Mouse (Mus musculus) forebrain, embryonic 13.5 days (tissue): Measurements from ENCODE around the gene Cd5. TPM values are rescaled to one million over a fixed set of nuclear protein-coding genes. Genes with fewer than 3 reads are reported as not detected.

Experiments used
- ATAC-seq: fragments of 200-750 bp; cut with Nextera tagmentation; 2 replicates; pipeline ENCODE4 v1.8.0; 2017
- H3K27ac ChIP-seq: fragments of 300-500 bp; sonication (generic); 2 replicates; pipeline ENCODE4 v1.5.1; 2015; ENCODE audit warnings: inconsistent platforms, mild to moderate bottlenecking, moderate library complexity
- H3K27me3 ChIP-seq: fragments of 300-500 bp; sonication (generic); 2 replicates; pipeline ENCODE4 v1.6.1; 2015; ENCODE audit warnings: mild to moderate bottlenecking, inconsistent platforms
- H3K36me3 ChIP-seq: fragments of 300-500 bp; sonication (generic); 2 replicates; pipeline ENCODE4 v1.6.1; 2015; ENCODE audit warnings: mild to moderate bottlenecking, inconsistent platforms; ENCODE audit not compliant: poor library complexity, severe bottlenecking
- H3K4me1 ChIP-seq: fragments of 300-500 bp; sonication (generic); 2 replicates; pipeline ENCODE4 v1.6.1; 2015; ENCODE audit warnings: inconsistent platforms
- H3K4me2 ChIP-seq: fragments of 300-500 bp; sonication (generic); 2 replicates; pipeline ENCODE4 v1.6.1; 2015; ENCODE audit warnings: inconsistent platforms, mild to moderate bottlenecking, moderate library complexity
- H3K4me3 ChIP-seq: fragments of 300-500 bp; sonication (generic); 2 replicates; pipeline ENCODE4 v1.5.1; 2015; ENCODE audit warnings: mild to moderate bottlenecking, inconsistent platforms
- H3K9ac ChIP-seq: fragments of 300-500 bp; sonication (generic); 2 replicates; pipeline ENCODE4 v1.6.1; 2015; ENCODE audit warnings: mild to moderate bottlenecking, inconsistent platforms
- H3K9me3 ChIP-seq: fragments of 300-500 bp; sonication (generic); replicated peaks from 2 replicates; pipeline ENCODE4 v1.6.1; 2016; ENCODE audit warnings: inconsistent platforms
- WGBS: fragments of 180-500 bp; shearing (Covaris S2); methylation state at CpG from one replicate; pipeline ENCODE4 v1.1.7; 2015; 5-methylcytosine and 5-hydroxymethylcytosine counted together
- polyA plus RNA-seq: library from polyadenylated mRNA; unstranded; fragments of >200 nt; fragmentation: Nextera tagmentation; extraction: Ambion mirVana; gene quantifications from 2 replicates; pipeline ENCODE4 v1.2.1, GENCODE M21; 2015

The Cd5 gene
- polyA plus RNA-seq, 1 experiment from 2014 or later: not detected

DNA sequence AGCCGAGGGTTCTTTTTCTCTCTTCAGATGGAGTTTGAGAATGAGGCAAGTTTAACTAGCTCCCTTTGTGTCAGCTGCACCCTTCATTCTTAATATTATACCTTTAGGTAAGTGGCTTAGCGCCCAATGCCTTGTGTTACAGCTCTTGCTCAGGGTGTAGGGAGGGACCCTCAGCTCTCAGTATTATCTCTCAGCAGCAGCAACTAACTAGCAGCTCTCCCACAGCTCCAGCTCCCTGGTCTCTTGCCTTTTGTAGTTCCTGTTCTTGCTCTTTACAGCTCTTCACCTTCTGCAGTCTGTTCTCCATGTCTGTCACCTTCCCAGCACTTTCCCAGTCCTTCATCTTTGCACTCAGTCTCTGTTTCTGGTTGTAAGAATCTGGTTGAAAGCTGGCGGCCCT is 47.1 kb downstream of the Cd5 start:
- Histone ChIP-seq H3K36me3 (no peaks in the 10 kb centered on the region), H3K27me3 (no peaks in the 10 kb centered on the region), H3K4me1 (peaks cover 52% of the 10 kb centered on the region), H3K4me2 (no peak overlapping the region), H3K4me3 (no peak overlapping the region), H3K27ac (no peak overlapping the region; the same call in 1 of the 2 replicates), H3K9me3 (no peaks in the 10 kb centered on the region), H3K9ac (peak overlapping the region; percentile 21; the same call in 1 of the 2 replicates)
- no peak for ATAC-seq
- WGBS: 78% methylated on average over 3 of the region's 3 CpGs

DNA sequence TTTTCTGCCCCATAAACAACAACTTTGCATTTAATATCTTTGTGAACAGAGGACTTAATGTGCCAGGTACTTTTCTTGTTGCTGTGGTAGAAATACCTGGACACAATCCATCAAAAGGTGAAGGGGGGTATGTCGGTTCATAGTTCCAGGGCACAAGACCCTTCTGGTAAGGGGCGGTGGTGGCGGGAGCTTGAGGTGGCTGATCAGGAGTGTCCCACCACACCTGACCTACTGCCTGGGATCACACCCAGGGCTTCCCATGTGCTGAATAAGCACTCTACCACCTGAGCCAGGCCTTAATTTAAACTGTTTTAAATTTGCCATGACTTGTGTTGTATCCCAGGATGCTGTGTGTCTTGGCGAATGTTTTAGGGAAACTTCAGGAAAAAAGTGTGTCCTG is 47.7 kb downstream of the Cd5 start:
- WGBS: 90% methylated on average over 4 of the region's 4 CpGs
- no peak overlapping the region for H3K4me3 ChIP-seq

DNA sequence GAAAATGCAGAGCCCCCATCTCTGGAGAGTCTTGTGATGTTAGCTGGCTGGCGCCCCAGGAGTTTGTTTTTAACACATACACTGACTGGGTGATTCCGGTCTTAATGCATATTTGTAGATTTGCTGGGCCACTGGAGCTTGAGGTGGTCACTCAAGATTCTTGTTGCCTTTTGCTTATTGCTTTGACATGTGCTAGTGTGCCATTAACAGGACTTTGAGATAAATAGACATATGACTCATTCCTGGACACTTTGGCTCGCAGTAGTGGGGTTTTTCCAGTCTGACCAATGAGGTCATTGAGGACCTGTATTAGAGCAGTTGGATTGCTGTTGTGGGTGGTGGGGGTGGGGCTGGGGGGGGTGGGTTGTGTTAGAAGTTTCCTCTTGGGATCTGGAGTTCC is 48.5 kb downstream of the Cd5 start:
- no peaks in the 10 kb centered on the region for H3K27me3 ChIP-seq
- peaks cover 40% of the 10 kb centered on the region for H3K4me1 ChIP-seq
- H3K4me3 ChIP-seq: peak overlapping the region; percentile 76; the same call in 1 of the 2 replicates
- H3K9ac ChIP-seq: peak overlapping the region; percentile 86
- no peak overlapping the region for H3K27ac ChIP-seq
- ATAC-seq: no peak
- no peaks in the 10 kb centered on the region for H3K9me3 ChIP-seq
- 86% methylated on average over 3 of the region's 3 CpGs for WGBS
- peak overlapping the region; percentile 84 for H3K4me2 ChIP-seq
- H3K36me3 ChIP-seq: no peaks in the 10 kb centered on the region

More for the DNA sequence above, 47.7 kb downstream of the Cd5 start:
- H3K36me3 ChIP-seq: no peaks in the 10 kb centered on the region
- no peaks in the 10 kb centered on the region for H3K9me3 ChIP-seq
- H3K4me2 ChIP-seq: no peak overlapping the region
- H3K27me3 ChIP-seq: no peaks in the 10 kb centered on the region
- ATAC-seq: no peak
- H3K4me1 ChIP-seq: peaks cover 48% of the 10 kb centered on the region
- H3K9ac ChIP-seq: peak overlapping the region; percentile 21; the same call in 1 of the 2 replicates
- H3K27ac ChIP-seq: no peak overlapping the region

DNA sequence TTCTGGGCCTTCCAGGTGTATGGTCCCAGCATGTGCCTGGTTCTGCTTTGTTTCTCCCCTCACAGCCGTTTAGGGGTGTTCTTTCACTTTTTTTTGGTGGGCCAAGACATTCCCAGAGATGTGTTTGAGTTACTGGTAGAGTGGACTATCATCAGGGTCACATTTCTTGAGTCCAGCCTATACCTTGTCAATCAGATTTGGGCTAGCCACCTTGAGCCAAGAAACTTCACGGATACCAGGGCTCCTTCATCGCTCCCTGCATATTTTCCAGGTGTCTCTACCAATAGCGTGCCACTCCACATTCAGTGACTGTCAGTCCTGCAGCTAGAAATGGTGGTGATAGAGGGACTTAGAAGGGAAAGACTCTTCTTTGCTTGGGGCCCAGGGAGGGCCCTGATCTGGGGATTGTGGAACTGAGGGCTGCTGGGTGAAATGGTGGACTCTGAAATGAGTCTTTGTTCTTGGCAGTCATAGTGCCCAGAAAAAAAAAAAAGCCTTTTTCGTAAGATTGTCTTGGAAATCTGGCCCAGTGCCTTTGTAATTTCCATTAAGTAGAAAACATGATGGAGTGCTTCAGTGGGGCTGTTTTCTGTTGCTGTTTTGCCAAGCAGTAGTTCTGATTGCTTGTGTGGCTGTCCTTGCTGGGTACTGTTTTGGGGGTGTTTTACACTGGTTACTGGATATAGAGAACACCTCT is 49.2 kb downstream of the Cd5 start:
- ATAC-seq: peak; percentile 0; the same call in 1 of the 2 replicates

DNA sequence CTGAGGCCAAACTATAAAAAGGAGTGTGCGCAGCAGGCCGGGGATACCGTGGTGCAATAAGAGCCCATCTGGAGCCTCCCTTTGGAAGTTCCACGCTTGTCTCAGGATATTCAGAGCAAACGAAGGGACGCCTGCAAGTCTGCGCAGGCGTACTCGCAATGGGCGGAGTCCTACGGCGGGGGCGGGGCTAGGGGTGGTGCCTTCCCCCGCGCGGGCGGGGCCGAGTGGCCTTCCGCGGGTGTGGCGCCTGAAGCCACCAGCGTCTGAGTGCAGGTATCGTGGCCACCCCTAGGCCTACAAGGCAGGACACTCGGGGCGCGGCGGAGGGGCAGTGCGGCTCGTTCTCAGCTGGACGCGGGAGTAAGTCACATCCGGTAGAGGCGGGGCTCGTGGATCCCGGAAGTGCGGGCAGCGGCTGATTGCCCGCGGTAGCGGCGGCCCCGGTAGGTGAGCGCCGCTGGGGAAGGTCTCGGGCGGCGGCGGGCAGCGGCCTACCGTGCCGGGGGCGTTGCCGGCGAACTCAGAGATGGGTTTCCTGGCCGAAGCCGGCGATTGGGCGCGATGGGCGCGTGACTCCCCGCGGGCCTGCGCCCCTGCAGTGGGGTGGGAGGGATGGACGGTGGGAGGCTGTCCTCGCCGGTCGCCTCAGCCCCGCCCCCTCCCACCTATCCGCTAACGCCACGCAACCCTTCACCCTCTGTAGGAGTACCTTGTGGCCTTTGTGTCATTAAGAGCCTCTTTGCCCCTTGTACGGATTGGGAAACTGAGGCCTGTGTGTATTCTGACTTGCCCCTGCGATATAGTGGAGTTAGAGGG is 50.1 kb downstream of the Cd5 start, which contains the start of gene Vps37c:
Vps37c (plus strand) TSS at position 199 of the 816 bp plus-strand sequence.
- Histone ChIP-seq H3K9me3 (no peaks in the 10 kb centered on the region), H3K4me2 (peak within 1 kb of the TSS; percentile 84), H3K4me3 (peak within 1 kb of the TSS; percentile 76), H3K36me3 (no peaks in the 10 kb centered on the region), H3K27me3 (no peaks in the 10 kb centered on the region), H3K9ac (peak within 1 kb of the TSS; percentile 86), H3K27ac (peak within 1 kb of the TSS; percentile 95), H3K4me1 (peaks cover 37% of the 10 kb centered on the region)
- ATAC-seq: peak; percentile 93
- under 1% methylated on average over 69 of the region's 74 CpGs for WGBS

More for the DNA sequence above, 49.2 kb downstream of the Cd5 start:
- 43% methylated on average over 5 of the region's 5 CpGs for WGBS
- Histone ChIP-seq H3K27me3 (no peaks in the 10 kb centered on the region), H3K9ac (peak overlapping the region; percentile 86), H3K27ac (peak overlapping the region; percentile 95), H3K4me1 (peaks cover 37% of the 10 kb centered on the region), H3K9me3 (no peaks in the 10 kb centered on the region), H3K4me2 (peak overlapping the region; percentile 84), H3K36me3 (no peaks in the 10 kb centered on the region), H3K4me3 (peak overlapping the region; percentile 76)

DNA sequence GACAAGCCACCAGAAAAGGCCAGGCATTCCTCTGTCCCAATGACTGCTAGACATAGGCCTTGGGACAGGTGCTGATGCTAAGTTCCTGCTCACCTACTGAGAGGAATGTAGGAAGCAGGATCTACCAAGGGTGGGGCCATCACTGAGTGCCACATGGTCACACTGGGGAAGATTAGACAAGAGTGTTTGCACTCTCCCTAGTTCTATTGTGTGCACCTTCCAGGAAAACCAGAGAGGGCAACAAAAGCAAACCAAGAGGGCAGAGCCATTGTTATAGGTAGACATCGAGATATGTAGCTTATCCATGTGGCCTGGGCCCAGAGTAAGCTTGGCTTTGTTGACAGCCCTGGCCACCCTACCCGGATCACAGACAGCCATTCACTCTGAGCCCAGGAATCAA is 53.1 kb downstream of the Cd5 start:
- Histone ChIP-seq H3K4me3 (no peak overlapping the region), H3K36me3 (no peaks in the 10 kb centered on the region), H3K9ac (no peak overlapping the region), H3K4me2 (no peak overlapping the region), H3K9me3 (no peaks in the 10 kb centered on the region), H3K27ac (no peak overlapping the region), H3K27me3 (no peaks in the 10 kb centered on the region), H3K4me1 (peaks cover 23% of the 10 kb centered on the region)
- ATAC-seq: no peak
- WGBS: 86% methylated on average over 2 of the region's 2 CpGs

DNA sequence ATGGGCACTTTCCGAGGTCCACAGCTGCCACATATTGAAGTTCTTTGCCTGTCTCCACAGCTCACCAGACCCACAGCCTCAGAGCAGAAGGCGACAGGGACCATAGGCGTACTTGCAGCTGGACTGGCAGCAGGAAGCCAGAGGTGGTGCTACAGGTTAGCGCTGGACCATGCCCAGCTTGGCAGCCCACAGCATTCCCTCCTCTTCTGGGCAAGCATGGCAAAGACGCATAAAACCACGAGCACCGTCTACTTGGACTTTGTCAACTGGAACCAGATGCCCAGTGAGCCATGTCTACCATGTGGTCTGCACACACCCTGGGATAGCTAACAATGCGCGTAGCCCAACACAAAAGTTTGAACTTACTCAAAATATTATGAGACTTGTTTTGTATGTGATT is 53.7 kb downstream of the Cd5 start:
- Histone ChIP-seq H3K36me3 (no peaks in the 10 kb centered on the region), H3K4me2 (no peak overlapping the region), H3K9ac (no peak overlapping the region), H3K27ac (no peak overlapping the region), H3K9me3 (no peaks in the 10 kb centered on the region), H3K4me3 (no peak overlapping the region), H3K27me3 (no peaks in the 10 kb centered on the region), H3K4me1 (peaks cover 16% of the 10 kb centered on the region)
- no peak for ATAC-seq
- WGBS: 93% methylated on average over 9 of the region's 9 CpGs

DNA sequence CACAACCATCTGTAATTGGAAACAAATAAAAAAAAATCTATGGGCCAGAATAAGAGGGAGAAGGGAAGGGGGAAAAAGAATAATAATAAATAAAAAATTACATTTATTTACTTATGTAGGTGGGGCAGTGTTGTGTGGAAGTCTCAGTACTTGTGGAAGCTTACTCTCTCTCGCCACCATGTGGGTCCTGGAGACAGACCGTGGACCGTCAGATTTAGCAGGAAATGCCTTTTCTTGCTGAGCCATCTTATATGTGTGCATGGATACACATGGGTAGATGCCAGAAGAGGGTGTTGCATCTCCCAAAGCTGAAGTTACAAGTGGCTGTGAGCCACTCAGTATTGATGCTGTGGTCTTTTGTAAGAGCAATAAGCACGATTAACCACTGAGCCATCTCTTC is 57.2 kb downstream of the Cd5 start:
- Histone ChIP-seq H3K4me3 (no peak overlapping the region), H3K4me2 (no peak overlapping the region), H3K9ac (no peak overlapping the region), H3K27me3 (no peaks in the 10 kb centered on the region), H3K36me3 (no peaks in the 10 kb centered on the region), H3K9me3 (no peaks in the 10 kb centered on the region), H3K4me1 (no peaks in the 10 kb centered on the region; the same call in 1 of the 2 replicates), H3K27ac (no peak overlapping the region)
- ATAC-seq: no peak
- 80% methylated on average over 4 of the region's 4 CpGs for WGBS

DNA sequence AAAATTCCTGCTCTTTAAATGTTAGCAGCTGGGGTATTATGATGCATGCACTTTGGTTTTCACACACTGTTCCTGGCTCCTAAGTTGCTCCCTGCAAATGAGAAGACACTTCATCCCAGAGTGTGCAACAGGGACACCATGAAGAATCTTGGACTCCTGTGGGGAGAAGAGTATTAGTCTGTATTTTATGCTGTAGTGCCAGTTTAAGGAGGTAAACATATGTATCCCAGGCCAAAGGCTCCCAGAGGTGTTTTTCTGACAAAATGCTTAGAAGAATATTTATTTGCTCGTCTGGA is 60.1 kb downstream of the Cd5 start:
- no peak overlapping the region for H3K4me2 ChIP-seq
- no peak overlapping the region for H3K4me3 ChIP-seq
- H3K9me3 ChIP-seq: no peaks in the 10 kb centered on the region
- H3K9ac ChIP-seq: no peak overlapping the region
- ATAC-seq: peak; percentile 57; the same call in 1 of the 2 replicates
- H3K4me1 ChIP-seq: no peaks in the 10 kb centered on the region; the same call in 1 of the 2 replicates
- WGBS: 84% methylated on average over 1 of the region's 1 CpGs
- H3K27me3 ChIP-seq: no peaks in the 10 kb centered on the region
- H3K27ac ChIP-seq: 0 out of 2 replicates have a peak overlapping the region, but pooled peaks have one; percentile 7
- H3K36me3 ChIP-seq: no peaks in the 10 kb centered on the region

DNA sequence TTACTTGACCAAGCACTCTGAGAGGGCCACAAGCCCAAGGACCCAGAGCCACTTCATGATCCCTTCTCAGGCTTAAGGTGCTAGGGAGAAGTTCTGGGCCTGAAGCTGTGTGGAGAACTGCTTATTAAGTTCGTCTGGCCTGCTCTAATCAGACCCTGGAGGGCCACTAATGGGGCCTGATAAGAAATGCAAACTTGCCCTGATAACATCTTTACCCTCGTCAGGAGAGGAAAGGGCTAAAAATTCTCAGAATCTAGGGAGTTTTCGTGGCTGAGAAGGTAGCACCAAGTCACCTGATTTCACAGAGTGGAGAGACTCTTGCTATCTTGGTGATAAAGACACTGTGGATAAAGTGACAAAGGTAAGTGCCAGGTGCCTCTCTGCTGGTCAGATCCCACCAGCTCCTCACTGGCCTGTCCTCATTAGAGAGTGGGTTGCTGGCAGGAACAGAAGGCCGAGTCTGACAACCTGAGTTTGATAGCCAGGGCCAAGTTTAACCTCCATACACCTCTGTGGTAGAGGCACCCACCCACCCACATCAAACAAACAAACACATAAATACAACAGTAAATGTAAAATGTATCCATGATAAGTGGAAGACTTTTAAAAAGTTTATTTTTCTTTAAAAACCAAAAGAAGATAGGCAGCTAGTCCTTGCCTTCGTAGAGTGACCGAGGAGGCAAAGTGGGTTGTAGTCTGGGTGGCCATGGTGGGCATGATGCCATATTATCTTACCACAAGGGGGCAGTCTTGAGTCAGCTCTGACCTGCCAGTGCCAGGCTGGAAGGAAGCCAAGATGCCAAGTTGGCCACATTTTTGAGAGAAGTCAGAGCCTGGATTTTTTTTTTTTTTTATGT is 60.7 kb downstream of the Cd5 start, which contains the start of gene Pga5:
Pga5 (minus strand) TSS at position 157 of the 857 bp plus-strand sequence.
- ATAC-seq: peak; percentile 75
- 0 out of 2 replicates have a peak within 1 kb of the TSS, but pooled peaks have one; percentile 7 for H3K27ac ChIP-seq
- no peaks in the 10 kb centered on the region for H3K27me3 ChIP-seq
- H3K9me3 ChIP-seq: no peaks in the 10 kb centered on the region
- H3K4me2 ChIP-seq: no peak within 1 kb of the TSS
- no peaks in the 10 kb centered on the region for H3K36me3 ChIP-seq
- 46% methylated on average over 6 of the region's 6 CpGs for WGBS
- no peak within 1 kb of the TSS for H3K9ac ChIP-seq
- no peaks in the 10 kb centered on the region; the same call in 1 of the 2 replicates for H3K4me1 ChIP-seq
- no peak within 1 kb of the TSS for H3K4me3 ChIP-seq

DNA sequence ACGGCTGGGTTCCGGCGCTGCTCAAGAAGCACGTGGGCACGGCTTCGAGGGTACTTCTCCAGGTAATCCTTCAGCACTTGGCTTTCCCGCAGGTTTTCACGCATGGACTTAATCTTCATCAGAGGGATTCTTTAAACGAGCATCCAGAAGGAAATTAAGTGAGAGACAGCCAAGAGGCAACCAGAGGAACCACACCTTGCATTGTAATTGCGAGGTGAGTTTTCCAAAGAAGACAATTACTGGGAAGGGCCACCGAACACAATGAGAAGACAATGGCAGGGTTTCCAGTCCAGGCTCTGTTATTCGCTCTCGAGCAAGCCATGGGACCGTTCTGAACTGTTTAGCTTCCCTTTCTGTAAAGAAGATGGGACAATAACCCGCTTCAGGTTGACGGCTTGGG is 62.1 kb downstream of the Cd5 start:
- Histone ChIP-seq H3K4me2 (no peak overlapping the region), H3K36me3 (no peaks in the 10 kb centered on the region), H3K27ac (no peak overlapping the region), H3K4me1 (no peaks in the 10 kb centered on the region; the same call in 1 of the 2 replicates), H3K27me3 (no peaks in the 10 kb centered on the region), H3K9me3 (no peaks in the 10 kb centered on the region), H3K9ac (no peak overlapping the region), H3K4me3 (no peak overlapping the region)
- 83% methylated on average over 16 of the region's 16 CpGs for WGBS
- ATAC-seq: no peak
